Mouse (Mus musculus) layer of hippocampus, adult 2 months (tissue): ENCODE measurements around the gene Hoxb7. TPM values are rescaled to one million over a fixed set of nuclear protein-coding genes. Genes with fewer than 3 reads are reported as not detected.

Source experiments
- DNase-seq, 2 experiments: peaks; one replicate each; pipeline ENCODE4 v3.0.0; 2022; ENCODE audit warnings: low spot score in 2 of 2
- H3K27ac ChIP-seq: fragments of 200-600 bp; 2 replicates; pipeline ENCODE4 v1.8.1; 2022
- H3K4me3 ChIP-seq: fragments of 200-600 bp; 2 replicates; pipeline ENCODE4 v1.8.1; 2022; ENCODE audit warnings: mild to moderate bottlenecking
- CTCF ChIP-seq: fragments of 200-600 bp; conservative IDR thresholded peaks from 2 replicates; pipeline ENCODE4 v1.8.1; 2022; ENCODE audit warnings: antibody characterized with exemption, mild to moderate bottlenecking, moderate library complexity
- total RNA-seq, 2 experiments: library from RNA; stranded (reverse); gene quantifications; 2 replicates each; pipeline ENCODE4 v1.2.3; 2021

Hoxb7 gene
- total RNA-seq, 2 experiments from 2014 or later: not detected

- Histone ChIP-seq H3K4me3 (no peak overlapping the region), H3K27ac (no peak overlapping the region)
- no peak for DNase-seq
- no peak for TF ChIP-seq CTCF
Measured at GRCm38 (mm10) chr11:96272024-96272921, 14.2 kb upstream of the Hoxb7 start.

DNA sequence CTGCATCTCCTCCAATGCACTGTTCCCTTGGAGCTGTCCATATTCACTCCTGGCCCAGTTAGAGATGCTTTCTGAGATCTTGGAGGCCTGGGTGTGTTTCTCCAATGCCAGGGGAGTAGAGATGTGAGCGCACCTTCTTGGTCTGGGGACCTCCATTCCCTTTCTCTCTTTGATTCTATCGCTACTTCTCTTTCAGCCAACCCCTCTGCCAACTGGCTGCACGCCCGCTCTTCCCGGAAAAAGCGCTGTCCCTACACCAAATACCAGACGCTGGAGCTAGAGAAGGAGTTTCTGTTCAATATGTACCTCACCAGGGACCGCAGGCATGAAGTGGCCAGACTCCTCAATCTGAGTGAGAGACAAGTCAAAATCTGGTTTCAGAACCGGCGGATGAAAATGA is 12.0 kb upstream of the Hoxb7 start:
- Histone ChIP-seq H3K27ac (no peak overlapping the region), H3K4me3 (no peak overlapping the region)
- DNase-seq: no peak
- no peak for TF ChIP-seq CTCF

DNA sequence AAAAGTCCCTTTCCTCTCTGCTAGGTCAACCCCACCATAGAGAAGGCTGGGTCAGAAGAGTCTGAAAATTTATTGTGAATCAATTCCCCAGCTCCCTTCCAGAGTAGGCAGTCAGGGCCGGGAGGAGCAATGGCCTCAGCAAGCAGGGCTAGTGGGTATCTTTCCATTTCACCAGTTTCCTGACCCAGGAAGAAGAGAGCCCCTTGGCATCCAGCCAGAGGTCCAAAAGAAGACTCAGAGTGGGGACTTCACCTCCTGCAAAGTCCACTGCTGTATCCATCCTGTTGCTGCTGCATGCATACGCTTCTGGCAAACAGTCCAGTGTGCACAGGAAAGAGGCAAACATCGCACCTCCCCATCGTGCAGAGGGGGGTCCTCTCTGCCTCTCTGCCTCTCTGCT is 10.5 kb upstream of the Hoxb7 start:
- Histone ChIP-seq H3K4me3 (no peak overlapping the region), H3K27ac (no peak overlapping the region)
- TF ChIP-seq CTCF: no peak
- no peak for DNase-seq

- Histone ChIP-seq H3K4me3 (no peak overlapping the region), H3K27ac (no peak overlapping the region)
- no peak for TF ChIP-seq CTCF
- no peak for DNase-seq
Measured at GRCm38 (mm10) chr11:96277151-96278044, 9.0 kb upstream of the Hoxb7 start.

DNA sequence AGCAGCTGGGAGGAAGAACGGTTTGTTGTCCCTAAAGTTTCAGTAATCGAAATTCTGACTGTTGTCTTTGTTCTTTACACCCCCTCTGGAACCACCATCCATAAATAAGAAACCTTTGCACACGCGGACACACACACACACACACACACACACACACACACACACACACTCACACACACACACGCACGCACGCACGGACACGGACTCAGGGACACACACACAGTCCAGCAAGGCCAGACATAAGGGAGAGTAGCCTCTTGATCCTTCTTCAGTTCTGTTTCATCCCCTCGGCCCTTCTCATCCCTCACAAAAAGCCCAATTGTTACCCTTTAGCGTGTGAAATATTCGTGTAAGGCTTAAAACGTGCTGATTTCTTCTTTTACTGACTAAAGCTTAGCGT is 8.1 kb upstream of the Hoxb7 start:
- Histone ChIP-seq H3K27ac (no peak overlapping the region), H3K4me3 (no peak overlapping the region)
- TF ChIP-seq CTCF: no peak
- DNase-seq: no peak

DNA sequence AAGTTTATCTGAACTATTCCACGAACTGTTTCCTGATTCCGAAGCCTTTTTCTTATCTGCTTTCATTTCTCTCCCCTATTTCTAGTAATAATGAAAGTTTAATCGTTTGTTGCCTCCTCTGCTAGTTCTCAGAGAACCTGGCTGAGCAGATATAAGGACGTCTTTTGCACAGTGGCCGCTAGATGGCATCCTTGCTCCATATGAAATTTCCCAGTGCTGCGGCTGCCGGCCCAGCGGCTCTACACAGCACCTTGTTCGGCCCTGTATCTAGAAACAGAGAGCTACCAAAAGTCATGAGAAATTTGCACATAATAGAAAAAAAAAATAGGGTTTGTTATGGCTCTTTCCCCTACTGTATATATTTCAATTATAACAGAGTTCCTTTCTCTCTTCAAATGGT is 7.7 kb upstream of the Hoxb7 start:
- peak; percentile 80 to 90 for DNase-seq
- Histone ChIP-seq H3K4me3 (no peak overlapping the region), H3K27ac (no peak overlapping the region)
- peak; percentile 97 for TF ChIP-seq CTCF

DNA sequence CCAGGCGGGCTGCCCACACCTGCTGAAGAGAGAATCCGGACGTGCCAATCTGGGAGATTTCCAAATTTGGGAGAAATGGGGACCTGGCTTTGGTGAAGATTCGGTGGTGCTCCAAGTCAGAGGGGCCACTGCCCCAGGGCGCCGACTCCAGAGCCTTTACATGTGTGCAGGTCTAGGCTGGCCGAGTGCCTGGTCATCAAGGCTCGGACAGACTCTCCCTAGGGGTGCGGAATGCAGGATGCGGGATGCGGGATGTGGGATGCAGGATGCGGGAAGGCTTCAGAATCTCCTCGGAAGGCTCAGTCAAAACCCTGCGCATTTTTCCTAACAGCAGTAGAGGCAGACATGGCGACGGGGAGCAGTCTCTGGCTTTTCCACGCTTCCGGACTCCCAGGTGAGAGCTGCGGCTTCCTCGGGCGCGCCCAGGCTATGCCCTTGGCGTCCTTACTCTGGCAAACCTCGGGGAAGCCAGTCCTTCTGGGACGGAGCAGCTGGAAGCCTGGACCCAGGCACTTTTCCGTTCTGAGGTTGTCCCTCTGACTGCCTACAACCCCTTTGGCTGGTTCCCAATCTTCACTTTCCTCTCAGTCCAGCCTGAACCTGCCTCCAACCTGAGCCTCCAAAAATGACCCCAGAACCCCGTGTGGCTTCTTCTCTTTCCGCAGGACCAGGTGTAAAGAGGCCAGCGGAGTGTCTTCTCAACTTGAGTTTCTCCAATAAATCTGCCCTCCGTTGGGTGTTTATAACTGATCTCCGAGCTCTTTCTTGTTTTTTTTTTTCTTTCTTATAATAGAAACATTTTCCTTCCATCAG is 6.8 kb upstream of the Hoxb7 start:
- no peak overlapping the region for H3K27ac ChIP-seq
- no peak for TF ChIP-seq CTCF
- no peak overlapping the region for H3K4me3 ChIP-seq

DNA sequence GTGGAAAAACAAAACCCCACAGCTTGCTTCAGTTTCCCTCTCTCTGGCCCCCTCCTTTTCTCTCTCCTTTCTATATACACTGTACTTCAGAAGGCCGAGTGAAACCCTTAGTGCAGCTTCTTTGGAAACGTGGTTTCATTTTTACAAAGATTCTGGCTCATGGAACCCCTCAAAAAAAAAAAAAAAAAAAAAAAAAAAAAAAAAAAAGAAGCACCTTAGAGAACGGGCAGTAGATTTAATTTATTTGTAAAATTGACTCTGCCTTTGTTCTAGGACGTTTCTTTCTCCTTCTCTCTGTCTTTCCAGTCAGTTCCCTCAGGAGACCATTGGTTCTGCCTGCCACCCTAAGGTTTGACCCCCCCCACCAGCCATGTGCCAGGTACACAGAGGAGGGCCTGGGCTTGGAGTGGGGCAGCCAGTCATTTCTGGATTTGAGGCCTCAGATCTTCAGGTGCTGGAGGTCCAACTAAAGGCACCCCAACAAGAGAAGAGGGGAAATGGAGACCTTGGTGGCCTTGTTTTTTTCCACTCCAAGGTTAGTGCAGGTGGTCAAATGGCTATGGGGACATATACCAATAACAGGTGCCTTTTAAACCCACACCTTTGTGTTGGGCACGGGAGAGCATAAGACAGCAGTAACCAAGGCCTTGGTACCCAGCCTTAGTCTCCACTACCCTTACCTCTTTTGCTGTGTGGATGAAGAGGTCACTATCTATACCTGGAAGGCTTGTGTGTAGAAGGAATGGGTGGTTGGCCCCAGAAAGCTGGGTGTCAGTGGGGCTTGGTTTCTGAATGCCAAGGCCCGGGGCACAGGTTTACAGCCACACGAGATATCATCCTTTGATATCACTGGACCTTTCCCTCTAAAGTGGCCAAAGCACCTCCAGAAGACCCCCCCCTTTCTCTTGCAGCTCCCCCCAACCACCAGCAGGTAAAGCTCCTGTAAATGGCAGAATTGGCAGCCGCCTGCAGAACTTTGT is 5.7 kb upstream of the Hoxb7 start:
- Histone ChIP-seq H3K27ac (no peak overlapping the region), H3K4me3 (no peak overlapping the region)
- DNase-seq: no peak
- TF ChIP-seq CTCF: no peak

More for the DNA sequence above, 6.8 kb upstream of the Hoxb7 start:
- no peak for DNase-seq

GRCm38 (mm10) chr11:96281396-96281795 is 5.0 kb upstream of the Hoxb7 start:
- no peak overlapping the region for H3K4me3 ChIP-seq
- TF ChIP-seq CTCF: no peak
- no peak overlapping the region for H3K27ac ChIP-seq

DNA sequence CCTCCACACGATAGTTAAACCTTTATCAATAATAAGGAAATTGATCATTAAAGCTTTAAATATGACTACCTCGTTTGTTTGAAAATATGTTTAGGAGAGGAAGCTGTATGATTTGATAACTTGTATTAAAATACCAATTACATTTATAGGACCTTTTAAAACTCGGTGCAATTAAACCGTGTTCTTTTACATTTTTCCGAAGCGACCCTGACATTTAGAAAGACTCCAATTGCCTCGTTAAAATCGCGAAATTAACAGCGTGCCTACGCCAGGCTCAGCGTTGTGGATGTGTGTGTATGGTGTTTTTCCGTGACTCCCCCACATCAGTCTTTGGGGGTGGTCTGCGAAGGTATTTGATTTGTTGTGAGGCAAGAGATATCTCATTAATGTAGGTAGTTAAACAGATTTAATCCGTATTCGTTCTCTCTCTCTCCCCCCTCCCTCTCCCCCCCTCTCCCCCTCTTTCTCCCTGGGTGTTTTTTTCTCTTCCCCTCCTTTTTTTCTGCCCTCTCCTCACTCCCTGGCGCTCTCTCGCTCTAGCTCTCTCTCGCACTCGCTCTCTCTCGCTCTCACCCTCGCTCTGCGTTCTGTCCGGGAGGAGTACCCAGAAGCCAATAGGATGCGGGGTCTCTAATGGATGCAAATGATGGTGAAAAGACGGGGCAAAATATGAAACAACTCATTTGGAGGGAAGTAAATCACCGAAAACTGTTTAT is 4.4 kb upstream of the Hoxb7 start, which contains the start of gene Hoxb8:
TSS of gene Hoxb8 (plus strand) at position 51 of the 716 bp plus-strand sequence.
- no peak for TF ChIP-seq CTCF
- no peak for DNase-seq
- Histone ChIP-seq H3K27ac (no peak within 1 kb of the TSS), H3K4me3 (no peak within 1 kb of the TSS)

More at GRCm38 (mm10) chr11:96281396-96281795, 5.0 kb upstream of the Hoxb7 start:
- no peak for DNase-seq
